Mouse (Mus musculus) MEL-GATA-1-ER (cell line): ENCODE results near the gene Cdh12.
"Not testable (repeated sequence)": the region's sequence is repeated elsewhere in the genome, so short reads cannot be mapped to it uniquely, and the experiment has no call there.

Experiments
- DNase-seq: peaks from one replicate; pipeline ENCODE4 v3.0.0-alpha.2; 2012; ENCODE audit warnings: low read depth; ENCODE audit errors: extremely low read depth

Cdh12 gene

GRCm38 (mm10) chr15:21366366-21366765 is 917.3 kb downstream of the Cdh12 start:
- no peak for DNase-seq

DNA sequence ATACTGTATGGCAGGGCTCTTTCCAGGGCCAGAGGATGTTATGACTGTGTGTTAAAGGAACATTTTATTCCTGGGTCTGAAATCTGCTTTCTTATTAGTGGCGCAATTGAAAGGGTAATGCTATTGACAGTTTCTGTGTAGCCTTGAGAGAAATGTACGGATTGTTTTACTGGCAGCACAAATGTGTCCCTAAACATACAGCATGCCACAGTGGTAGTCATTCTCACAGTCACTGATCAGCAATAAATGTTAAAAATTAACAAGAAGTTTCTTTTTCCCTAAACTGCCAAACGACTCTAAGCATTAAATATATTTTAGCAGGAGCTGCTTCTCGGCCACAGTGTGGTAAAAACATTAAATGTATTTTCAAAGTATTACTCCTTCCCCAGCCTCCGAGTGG is 926.4 kb downstream of the Cdh12 start:
- no peak for DNase-seq

GRCm38 (mm10) chr15:21375871-21376270 is 926.8 kb downstream of the Cdh12 start:
- no peak for DNase-seq

DNA sequence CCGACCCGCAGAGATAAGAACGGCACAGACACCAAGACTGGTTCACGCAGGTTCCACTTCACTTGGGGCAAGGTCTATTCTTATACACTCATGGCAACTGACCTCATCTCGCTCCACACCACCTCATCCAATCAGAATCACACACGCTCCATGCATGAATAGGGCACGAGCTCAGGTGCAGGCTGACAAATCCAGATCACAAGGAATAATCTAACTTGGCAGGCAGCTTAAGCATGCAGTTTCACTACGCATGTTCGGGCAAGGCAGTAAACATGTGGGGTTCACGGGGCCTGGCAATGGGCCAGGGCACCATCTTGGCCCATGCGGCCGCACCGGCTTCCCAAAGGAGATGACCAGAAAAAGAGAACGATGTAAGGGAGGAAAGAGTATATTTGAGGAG is 942.4 kb downstream of the Cdh12 start:
- DNase-seq: not testable (repeated sequence)

DNA sequence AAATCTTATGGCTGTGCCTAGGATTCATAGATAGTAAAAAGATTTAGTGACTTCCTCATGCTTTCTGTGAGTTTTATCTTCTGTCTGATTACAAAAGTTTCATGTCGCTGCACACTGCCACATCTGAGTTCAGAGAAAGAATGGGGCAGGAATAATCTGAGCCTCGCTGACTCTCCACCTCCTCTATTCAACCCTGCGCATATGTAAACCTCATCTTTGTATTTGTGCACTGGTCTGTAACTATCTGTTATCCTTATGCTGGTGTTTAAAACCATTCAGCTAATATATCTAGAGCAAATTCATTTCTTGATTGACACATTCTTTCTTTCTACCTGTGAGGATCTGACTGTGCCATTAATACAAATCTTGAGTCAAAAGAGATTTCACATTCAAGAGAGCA is 944.0 kb downstream of the Cdh12 start:
- no peak for DNase-seq

- DNase-seq: no peak
Observed at GRCm38 (mm10) chr15:21405196-21405595, 956.1 kb downstream of the Cdh12 start.

GRCm38 (mm10) chr15:21407324-21408044 is 958.4 kb downstream of the Cdh12 start:
- DNase-seq: peak; percentile 46

DNA sequence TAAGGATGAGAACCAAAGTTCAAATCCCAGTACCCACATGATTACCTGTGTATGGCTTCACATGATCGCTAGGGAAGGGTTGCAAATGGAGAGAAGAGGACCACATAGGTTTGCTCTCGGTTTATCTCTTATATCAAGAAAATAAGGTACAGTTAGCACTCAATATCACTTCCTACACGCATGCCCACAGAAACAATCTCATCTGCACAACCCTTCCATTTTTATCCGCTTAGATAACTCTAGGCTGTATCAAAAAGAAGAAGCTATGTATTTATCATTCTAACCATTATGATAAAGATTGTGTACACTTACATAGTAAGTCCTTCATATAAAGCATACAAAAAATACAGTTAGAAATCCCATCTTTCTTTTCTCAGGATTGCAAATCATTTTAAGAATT is 988.3 kb downstream of the Cdh12 start:
- no peak for DNase-seq

- DNase-seq: no peak
Observed at GRCm38 (mm10) chr15:21437924-21438323, 988.9 kb downstream of the Cdh12 start.

DNA sequence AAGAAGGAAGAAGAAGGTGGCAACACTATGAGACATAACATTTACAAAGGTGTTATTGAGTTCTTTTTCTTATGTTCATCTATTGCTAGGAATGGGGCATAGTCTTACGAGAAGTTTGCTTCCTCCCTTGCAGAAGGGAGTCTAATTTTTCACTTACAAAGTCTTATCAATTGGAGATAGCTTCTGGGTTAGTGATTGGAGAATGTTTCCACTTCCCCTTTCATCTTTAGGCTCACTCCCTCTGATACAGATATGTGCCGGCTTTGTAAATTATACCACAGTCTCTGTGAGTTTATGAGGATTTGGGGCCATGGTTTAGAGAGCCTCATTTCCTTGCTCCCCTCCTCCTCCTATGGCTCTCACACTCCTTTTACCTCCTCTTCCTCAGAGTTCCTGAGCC is 1009.0 kb downstream of the Cdh12 start:
- DNase-seq: peak; percentile 33

GRCm38 (mm10) chr15:21519355-21519869 is 1070.3 kb downstream of the Cdh12 start:
- peak; percentile 8 for DNase-seq

DNA sequence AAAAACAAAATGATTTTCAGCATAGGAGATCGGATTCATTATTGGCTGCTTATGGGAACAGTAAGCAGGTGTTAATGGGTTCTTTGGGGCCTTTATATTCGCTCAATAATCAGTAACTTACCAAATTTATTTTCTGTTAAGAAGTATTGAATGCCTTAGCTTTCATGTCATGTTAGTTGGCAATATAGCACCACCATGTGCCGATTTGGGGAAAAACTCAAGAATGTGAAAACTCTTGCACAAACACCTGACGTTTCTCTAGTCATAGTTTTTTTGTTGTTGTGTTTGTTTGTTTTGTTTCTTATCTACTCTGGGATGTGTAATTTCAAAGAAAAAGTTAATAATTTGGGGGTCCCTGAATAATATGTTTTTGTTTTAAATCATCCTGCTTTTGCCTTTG is 1081.7 kb downstream of the Cdh12 start:
- no peak for DNase-seq

DNA sequence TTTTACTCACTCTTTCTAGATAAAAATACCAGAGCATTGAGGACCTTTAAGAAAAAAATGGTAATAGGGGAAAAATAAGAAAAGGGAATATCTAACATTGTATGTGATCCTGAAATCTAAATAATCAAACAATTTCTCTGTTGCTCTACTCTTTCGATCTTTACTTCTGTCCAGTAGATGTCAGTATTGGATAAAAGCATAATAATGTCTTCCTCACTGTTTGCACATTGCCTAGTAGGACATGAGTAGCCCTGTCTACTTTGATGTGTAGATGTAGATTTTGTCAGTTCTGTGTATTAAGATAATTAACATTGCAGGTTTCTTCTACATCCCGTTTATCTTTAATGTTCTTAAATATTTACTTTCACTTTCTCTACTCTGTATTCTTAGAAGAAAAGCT is 1087.8 kb downstream of the Cdh12 start:
- DNase-seq: peak; percentile 32

GRCm38 (mm10) chr15:21544786-21545185 is 1095.7 kb downstream of the Cdh12 start:
- no peak for DNase-seq

GRCm38 (mm10) chr15:21555981-21556380 is 1106.9 kb downstream of the Cdh12 start:
- no peak for DNase-seq

DNA sequence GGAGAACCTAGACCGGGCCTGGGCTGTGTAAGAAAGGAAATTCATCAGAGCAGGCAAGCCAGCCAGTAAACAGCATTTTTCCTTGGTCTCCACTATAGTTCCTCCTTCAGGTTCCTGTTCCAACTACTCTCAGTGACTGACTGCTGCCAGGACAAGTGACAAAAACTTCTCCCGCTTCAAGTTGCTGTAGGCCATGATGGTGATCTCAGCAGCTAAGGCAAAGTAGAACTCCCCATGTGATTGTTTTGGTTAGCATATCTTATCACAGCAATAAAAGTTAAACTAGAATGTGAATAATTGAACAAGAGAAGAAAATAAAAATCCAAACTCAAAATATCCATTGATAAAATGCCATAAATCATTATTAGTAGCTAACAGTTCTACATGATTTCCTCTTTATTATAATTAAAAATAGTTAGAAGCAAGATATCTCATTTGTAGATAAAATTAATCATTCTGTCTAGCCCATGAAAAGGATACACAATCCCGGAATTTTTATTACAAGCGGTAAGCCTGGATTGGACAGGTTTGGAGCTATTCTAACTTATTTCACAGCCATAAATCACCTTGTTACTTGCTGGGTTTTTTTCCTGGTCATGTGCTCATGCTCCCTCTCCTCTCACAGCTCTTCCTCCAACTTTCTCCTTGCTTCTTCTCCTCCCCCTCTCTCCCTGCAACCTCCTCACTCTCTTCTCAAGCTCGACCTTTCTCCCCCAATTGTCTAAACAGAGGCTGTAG is 1117.4 kb downstream of the Cdh12 start:
- DNase-seq: no peak

- no peak for DNase-seq
Observed at GRCm38 (mm10) chr15:21604510-21604909, 1155.4 kb downstream of the Cdh12 start.
